Mouse (Mus musculus) cerebellum, postnatal 4 days (tissue): ENCODE measurements around the gene Gpr132.

Source experiments
- DNase-seq, 2 experiments: peaks; one replicate each; pipeline ENCODE4 v3.0.0; 2022; ENCODE audit warnings: low spot score in 2 of 2, mixed read lengths in 1 of 2

The Gpr132 gene

GRCm38 (mm10) chr12:112868178-112869087 lies at the start of gene Gpr132:
Gpr132 (minus strand) TSS chr12:112868228.
- no peak for DNase-seq

DNA sequence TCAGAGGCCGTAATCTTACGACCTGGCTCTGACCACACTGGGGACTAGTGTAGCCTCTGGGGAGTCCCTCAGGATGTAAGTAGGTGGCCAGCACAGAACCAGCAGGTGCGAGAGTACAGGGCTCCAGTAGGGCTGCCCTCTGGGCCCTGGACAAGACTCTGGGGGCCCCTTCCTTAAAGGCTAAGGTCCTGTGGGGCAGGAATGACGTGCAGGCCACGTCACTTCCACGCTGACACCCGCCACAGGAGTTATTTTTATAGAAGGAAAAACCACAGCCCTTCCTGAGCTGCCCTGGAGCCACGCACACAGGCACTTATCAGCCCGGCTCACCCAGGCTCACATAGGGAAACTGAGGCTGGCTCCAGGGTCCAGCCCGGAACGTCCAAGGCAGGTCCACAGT lies 49.5 kb upstream of the Gpr132 start:
- no peak for DNase-seq

DNA sequence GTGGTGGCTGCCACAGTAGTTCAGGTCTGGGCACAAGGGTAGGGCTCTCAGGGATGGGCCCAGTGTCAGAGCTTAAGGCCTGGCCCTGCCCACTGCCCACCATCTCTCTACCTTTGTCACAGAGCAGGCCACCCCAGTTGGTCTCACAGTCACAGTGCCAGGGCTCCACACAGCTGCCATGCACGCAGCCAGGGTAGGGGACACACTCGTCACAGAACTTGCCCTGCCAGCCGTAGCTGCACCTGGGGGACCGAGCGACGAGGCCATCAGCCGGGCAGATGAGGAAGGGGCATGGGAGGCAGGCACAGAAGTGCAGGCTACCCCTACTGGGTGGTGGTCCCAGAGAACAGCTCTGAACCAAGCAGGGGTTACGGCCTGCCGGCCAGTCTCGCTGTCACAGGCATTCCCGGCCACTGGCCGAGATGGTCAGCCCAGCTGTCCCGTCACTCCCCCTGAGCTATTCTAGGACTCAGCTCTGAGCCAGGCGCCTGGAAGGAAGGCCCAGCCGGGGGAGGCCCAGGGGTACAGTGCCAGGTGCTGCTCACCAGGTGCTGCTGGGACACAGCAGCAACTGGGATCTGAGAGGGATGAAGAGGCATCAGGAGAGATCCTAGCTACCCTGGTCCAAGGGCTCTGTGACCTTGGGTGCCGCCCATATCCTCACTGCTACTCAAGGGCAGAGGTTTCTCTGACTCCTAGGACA lies 48.8 kb upstream of the Gpr132 start:
- DNase-seq, result no peak

DNA sequence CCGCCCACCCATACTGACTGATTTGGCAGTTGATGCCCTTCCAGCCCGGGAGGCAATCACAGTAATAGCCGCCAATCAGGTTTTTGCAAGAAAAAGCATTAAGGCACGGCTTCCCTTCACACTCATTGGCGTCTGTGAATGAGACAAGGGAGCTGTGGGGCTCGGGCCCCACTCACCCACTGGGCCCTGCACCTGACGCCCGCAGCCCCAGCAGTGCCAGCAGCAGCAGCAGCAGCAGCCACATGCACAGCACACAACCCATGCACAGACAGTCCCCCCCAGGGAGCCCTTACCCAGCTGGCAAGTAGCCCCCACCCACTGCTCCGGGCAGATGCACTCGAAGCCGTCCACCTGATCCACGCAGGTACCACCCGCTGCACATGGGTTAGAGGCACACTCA lies 47.6 kb upstream of the Gpr132 start:
- DNase-seq, result no peak

DNA sequence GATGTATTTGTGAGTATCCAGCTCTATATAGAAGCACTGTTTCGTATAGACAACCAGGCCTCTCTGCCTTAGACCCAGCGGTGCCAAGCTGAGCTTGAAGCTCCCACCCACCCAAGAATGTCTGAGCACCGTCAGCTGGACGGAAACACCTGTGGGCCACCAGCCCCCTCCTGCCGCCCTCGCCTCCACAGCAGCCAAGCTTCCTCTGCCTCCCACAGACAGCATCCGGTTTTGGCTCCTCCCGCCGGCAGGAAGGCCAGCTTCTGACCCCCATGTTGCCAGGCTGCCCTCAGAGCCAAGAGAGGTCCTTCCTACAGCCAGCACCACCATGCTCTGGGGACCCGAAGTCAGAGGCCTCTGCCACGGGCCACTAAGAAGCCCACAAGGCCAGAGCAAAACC lies 46.5 kb upstream of the Gpr132 start:
- no peak for DNase-seq

- peak in 1 of 2 experiments; percentile 67 for DNase-seq
Observed at GRCm38 (mm10) chr12:112912951-112913745, 45.1 kb upstream of the Gpr132 start.

DNA sequence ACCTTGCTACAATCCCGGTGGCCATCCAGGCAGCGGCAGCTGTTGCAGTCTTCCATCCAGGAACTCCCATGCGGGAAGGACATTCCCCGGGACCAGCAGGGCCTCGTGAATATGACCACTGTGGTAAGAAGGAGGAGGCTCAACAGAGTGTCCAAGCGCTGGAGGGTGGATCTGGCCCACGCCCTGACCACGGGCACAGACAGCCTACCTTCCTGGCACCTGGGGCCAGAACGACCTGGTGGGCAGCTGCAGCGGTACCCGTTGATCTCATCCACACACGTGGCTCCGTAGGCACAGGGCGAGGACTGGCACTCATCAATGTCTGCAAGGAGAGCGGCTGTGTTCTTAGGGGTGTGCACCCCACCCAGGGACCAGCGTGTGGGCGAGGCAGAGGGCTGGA lies 43.7 kb upstream of the Gpr132 start:
- no peak for DNase-seq

DNA sequence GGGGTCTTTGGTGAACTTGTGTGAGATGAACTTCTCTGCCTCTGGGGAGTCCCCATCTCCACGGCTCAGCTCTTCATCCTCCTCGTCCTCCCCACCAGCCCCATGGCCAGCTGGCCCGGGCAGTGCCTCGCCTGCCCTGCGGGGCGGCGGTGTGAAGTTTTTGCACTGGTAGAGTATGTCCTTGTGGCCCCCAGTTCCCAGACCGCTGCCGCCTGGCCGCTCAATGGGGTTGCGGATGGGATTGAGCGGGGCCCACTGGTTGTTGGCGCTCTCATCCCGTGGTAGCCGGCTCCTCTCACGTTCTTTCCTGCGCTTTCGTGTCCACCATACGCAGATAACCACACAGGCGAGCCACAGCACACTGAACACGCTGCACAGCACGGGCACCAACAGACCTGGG lies 41.0 kb upstream of the Gpr132 start:
- DNase-seq, result no peak

DNA sequence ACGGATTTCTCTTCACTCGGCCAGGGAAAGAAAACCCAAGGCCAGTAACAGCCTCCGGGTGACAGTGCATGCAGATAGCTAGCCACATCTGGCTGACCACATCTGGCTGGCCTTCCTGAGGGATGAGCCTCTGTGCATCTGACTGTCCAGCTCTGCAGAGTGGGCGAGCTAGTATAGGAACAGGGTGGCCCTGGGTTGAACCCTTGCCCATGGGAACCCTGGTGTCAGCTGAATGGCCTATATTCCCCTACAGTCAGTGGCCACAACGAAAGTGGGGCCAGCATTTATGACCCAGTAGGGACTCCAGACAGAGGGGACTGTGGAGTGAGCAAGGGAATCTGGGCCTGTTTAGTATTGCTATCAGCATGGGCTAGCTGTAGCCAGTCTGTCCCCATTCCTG lies 37.0 kb upstream of the Gpr132 start:
- DNase-seq, result no peak

GRCm38 (mm10) chr12:112903941-112904340 lies 35.9 kb upstream of the Gpr132 start:
- DNase-seq, result no peak

DNA sequence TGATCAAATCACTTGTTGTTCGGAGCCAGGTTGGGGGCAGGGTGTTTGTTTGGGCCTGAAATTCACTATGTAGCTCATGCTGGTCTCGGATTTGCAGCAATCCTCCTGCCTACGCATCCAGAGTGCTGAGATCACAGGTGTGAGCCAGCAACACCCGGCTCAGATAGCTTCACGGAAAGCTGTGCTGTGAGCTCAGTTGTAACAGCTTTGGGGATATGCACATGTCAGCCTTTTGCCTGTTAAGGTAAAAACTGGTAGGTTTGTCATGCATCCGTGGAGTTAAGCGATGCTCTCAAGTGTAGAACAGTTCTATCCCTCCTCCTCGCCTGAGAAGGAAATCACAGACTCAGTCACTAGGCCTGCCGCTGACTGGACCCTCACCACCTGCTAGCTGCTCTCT lies 32.6 kb upstream of the Gpr132 start:
- no peak for DNase-seq

DNA sequence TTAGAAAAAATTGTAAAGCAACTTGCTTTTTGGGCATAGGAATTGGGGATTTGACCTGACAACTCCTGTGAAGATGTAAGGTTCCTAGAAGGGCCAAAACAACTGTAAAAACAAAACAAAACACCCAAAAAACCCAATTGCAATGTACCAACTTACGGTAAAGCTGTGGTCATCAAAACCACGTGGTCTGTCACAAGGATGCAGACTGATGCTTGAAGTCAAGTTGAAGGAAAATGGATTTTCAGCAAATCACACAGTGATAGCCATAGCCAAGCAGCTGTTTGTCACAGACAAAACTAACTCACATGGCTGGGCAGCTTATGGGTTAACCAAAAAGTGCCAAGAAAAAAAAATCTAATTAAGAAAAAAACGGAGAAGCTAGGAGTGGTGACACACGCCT lies 30.9 kb upstream of the Gpr132 start:
- DNase-seq, result no peak

GRCm38 (mm10) chr12:112898351-112898750 lies 30.3 kb upstream of the Gpr132 start:
- no peak for DNase-seq

DNA sequence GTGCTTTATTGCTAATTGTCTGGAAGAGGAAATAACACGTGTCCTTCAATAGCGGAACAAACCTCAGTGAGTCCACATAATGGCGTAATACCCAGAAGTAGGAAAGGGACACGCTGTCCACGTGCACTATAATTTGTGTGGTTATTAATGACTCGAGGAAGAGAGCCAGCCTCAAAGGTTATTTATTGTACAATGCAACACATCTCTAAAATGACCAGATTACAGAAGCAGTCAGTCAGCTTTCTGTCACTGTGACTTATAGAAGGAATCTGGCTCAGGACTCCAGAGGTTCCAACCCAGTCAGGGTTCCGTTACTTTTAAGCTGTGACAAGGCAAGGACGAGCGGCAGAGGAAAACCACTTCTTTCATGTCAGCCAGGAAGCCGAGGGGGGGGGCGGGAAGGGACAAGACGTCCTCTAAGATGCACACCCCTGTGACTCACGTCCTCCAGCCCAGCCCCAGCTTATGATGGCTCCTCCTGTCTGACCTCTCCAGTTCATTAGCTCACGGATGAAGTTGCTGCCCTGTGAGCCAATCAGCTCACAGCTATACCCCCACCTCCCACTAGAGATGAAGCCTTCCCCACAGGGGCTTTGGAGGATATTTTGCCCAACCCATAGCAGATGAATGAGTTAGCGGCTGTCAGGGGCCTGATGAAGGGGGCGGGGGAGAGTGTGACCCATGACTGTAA lies 29.6 kb upstream of the Gpr132 start:
- DNase-seq, result no peak

GRCm38 (mm10) chr12:112894969-112895368 lies 26.9 kb upstream of the Gpr132 start:
- DNase-seq, result no peak

DNA sequence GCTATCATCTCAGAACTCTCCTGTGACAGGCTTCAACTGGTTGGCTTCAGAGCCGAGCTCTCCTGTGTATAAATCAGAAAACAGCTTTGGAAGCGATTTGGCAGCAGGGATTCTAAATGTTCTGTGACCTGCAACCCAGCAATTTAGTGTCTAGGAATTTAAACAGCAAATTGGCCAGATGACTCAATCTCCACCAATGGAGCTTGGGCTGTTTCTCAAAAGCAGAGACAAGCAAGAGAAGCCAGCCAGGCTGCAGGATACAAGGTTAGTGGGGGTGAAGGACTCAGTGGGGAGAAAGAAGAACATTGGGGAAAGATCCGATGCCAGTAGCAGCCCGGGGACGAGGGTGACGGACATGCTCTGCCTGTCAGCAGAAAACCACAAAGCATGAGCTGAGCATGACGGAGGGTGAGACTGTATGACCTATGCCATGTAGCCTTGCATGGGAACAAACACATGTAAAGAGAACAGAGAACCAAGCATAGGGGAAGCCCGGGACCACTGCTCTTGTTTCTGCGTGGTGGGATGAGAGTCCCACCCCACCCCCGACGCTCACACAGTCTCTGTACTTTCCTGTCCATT lies 26.4 kb upstream of the Gpr132 start:
- DNase-seq, result no peak

DNA sequence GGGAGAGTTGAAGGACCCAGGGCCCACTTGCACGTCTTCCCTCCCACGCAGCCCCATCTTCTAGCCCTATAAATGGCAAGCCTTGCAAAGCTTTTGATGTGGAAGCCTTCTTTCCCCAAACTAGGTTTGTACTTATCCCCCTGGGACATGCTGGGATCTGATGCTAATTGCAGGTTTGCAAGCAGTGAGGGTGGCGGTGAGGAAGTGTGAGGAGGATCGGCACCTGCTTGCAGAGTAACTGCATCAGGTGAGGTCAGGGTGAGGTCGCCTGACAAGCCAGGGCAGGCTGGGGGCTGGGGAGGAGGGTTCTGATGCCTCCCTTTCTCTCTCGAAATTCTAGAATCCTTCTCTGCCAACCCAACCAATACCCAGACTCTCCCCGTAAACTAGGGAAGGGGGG lies 17.4 kb upstream of the Gpr132 start:
- no peak for DNase-seq

GRCm38 (mm10) chr12:112881301-112881815 lies 13.3 kb upstream of the Gpr132 start:
- DNase-seq, result no peak

- DNase-seq, result no peak
Observed at GRCm38 (mm10) chr12:112880661-112881060, 12.6 kb upstream of the Gpr132 start.

DNA sequence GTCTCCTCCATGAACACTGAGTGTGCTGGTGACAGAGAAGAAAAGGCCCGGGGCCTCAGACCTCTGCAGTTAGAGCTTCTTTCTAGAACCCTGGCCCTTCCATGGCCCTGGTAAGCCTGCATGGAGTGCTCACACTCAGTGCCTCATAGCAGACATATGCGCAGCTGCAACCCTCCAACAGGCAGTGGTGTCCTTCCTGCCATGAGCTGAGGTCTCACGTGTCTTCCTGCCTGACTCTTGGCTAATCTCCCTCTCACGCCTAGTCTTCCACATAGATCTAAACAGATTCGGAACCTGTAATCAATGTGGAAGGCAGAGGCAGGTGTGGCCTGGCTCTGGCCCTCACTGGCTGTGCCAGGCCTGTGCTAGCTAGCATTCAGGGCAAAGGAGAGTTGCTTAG lies 11.7 kb upstream of the Gpr132 start:
- no peak for DNase-seq

DNA sequence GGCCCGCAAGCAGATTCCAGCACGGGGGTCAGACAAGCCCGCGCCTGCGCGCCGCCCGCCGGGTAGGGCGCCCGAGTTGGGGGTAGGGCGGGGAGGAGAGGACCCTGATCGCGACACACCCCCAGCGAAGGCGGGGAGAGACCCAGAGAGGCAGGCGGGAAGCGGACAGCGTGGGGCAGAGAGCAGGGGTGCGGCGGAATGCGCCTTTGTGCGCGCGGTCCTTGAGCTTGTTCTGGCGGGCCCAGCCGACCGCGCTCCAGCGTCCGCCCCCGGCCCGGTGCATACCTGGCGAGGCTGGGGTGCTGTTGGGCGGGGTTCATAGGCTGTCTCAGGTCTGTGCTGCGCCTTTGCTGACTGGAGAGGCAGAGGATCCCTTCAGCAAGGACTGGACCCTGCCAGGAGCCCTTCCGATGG lies 9.6 kb upstream of the Gpr132 start:
- no peak for DNase-seq
